Mouse (Mus musculus): Measurements from ENCODE around the gene Mrpl11. TPM values are rescaled to one million over a fixed set of nuclear protein-coding genes. Genes with fewer than 3 reads are reported as not detected.
"Not testable (repeated sequence)": the region's sequence is repeated elsewhere in the genome, so short reads cannot be mapped to it uniquely, and the experiment has no call there.

Mrpl11 gene
- total and polyA plus RNA-seq, 2 experiments from 2014 or later, result 101 to 162 TPM

DNA sequence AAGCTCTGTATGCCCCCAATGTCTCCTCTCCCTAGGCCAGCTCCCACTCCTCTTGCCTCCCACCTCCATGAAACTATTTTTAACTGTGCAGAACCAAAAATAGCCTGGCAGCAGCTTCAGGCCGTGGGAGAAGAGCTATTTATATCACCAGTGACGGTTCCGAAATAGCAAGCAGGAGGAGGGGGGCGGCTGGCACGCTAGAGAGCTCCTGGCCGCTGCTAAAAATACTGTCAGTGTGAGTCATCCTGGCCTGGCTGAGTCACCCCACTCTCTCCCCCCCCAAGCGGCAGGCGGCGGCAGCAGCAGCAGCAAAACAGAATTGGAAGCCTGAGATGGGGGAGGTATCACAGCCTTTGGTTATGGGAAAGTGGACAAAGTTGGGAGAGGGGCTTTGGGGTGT, 31.0 kb downstream of the Mrpl11 start:
- H3K9me3 ChIP-seq (ENCODE audit: low read length), result no peaks in the 10 kb centered on the region
- WGBS, result 2% methylated on average over 9 of the region's 9 CpGs
- DNase-seq, result peak; percentile 80
- peak overlapping the region; percentile 45 for H3K27ac ChIP-seq (ENCODE audit: low read depth, low read length)
- H3K36me3 ChIP-seq (ENCODE audit: insufficient read depth), result no peaks in the 10 kb centered on the region
- no peak overlapping the region for H3K9ac ChIP-seq
- H3K4me3 ChIP-seq (ENCODE audit: low read depth, low read length), result no peak overlapping the region
- peaks cover 32% of the 10 kb centered on the region for H3K4me1 ChIP-seq (ENCODE audit: insufficient read depth)
- peak; percentile 54 for ATAC-seq
- H3K27me3 ChIP-seq (ENCODE audit: insufficient read depth, low read length), result no peaks in the 10 kb centered on the region
- peak; percentile 45 for TF ChIP-seq CTCF (IDR thresholded peaks at IDR 0.05; ENCODE audit: low read depth)
- H3K4me2 ChIP-seq (ENCODE audit: low read depth), result peak overlapping the region; percentile 18

DNA sequence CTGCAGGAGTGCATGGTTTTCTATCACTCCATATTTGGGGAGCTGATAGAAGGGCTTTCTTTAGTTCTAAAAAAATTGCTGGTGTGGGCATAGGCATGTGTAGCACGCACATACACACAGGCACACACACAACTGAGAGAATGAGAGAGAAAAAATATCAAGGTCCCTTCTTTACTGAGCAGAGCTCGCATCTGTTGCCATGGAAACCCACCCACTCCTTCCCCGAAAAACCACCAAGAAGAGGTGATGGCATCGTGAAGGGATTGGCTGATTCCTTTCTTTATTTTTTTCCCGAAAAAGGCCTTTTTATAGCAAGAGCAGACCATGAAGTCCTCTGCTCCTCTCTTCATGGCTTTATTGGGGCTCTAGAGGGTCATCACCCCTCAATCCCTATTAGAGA, 32.1 kb downstream of the Mrpl11 start:
- peak overlapping the region; percentile 26; the same call in 1 of the 2 replicates for H3K9ac ChIP-seq
- peaks cover 31% of the 10 kb centered on the region for H3K4me1 ChIP-seq (ENCODE audit: insufficient read depth)
- ATAC-seq (peak; percentile 66; the same call in 1 of the 2 replicates), DNase-seq (peak; percentile 84)
- H3K36me3 ChIP-seq (ENCODE audit: insufficient read depth), result no peaks in the 10 kb centered on the region
- no peak for TF ChIP-seq CTCF (IDR thresholded peaks at IDR 0.05; ENCODE audit: low read depth)
- peak overlapping the region; percentile 18 for H3K4me2 ChIP-seq (ENCODE audit: low read depth)
- peak overlapping the region; percentile 76 for H3K27ac ChIP-seq (ENCODE audit: low read depth, low read length)
- no peaks in the 10 kb centered on the region for H3K9me3 ChIP-seq (ENCODE audit: low read length)
- H3K27me3 ChIP-seq (ENCODE audit: insufficient read depth, low read length), result no peaks in the 10 kb centered on the region
- H3K4me3 ChIP-seq (ENCODE audit: low read depth, low read length), result no peak overlapping the region
- 23% methylated on average over 5 of the region's 5 CpGs for WGBS

DNA sequence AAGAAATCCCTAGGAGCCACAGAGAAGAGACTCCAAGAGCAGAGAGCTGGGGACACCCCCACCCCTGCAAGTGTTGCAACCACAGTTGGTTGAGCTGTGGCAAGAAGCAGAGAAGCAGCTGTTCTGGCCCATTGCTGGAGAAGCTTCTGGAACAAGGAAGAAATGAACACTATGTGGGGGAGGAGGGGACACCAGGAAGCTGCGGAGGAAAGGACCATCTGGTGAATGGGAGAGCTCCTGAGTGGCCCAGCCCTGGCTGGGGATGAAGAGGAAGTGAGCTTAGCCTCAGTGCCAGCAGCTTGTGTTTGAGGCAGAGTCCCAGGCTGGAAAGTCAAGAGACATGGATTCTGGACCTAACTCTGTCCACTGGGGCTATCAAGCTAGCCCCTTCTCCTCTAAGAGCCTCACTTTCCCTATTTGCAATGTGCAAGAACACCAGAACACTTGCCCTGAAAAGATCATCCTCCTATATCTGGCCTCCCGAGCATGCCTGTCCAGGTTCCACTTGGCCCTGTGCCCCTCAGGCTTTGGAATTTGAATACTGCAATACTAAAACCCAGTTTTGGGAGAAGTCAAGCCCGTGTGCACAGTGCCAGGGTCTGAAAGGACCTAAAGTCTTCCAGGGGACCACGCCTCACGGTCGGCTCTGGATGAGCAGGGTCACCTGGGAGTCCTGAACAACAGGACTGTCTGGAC, 37.6 kb downstream of the Mrpl11 start:
- no peaks in the 10 kb centered on the region; the same call in 1 of the 2 replicates for H3K27me3 ChIP-seq (ENCODE audit: insufficient read depth, low read length)
- ATAC-seq (no peak), DNase-seq (no peak)
- H3K9me3 ChIP-seq (ENCODE audit: low read length), result no peaks in the 10 kb centered on the region
- H3K4me2 ChIP-seq (ENCODE audit: low read depth), result peak overlapping the region; percentile 15; the same call in 1 of the 2 replicates
- 0 out of 2 replicates have a peak overlapping the region, but pooled peaks have one; percentile 3 for H3K4me3 ChIP-seq (ENCODE audit: low read depth, low read length)
- no peak overlapping the region for H3K9ac ChIP-seq
- no peak overlapping the region for H3K27ac ChIP-seq (ENCODE audit: low read depth, low read length)
- WGBS, result 66% methylated on average over 6 of the region's 6 CpGs
- TF ChIP-seq CTCF (IDR thresholded peaks at IDR 0.05; ENCODE audit: low read depth), result no peak
- H3K36me3 ChIP-seq (ENCODE audit: insufficient read depth), result no peaks in the 10 kb centered on the region
- peaks cover 17% of the 10 kb centered on the region for H3K4me1 ChIP-seq (ENCODE audit: insufficient read depth)

DNA sequence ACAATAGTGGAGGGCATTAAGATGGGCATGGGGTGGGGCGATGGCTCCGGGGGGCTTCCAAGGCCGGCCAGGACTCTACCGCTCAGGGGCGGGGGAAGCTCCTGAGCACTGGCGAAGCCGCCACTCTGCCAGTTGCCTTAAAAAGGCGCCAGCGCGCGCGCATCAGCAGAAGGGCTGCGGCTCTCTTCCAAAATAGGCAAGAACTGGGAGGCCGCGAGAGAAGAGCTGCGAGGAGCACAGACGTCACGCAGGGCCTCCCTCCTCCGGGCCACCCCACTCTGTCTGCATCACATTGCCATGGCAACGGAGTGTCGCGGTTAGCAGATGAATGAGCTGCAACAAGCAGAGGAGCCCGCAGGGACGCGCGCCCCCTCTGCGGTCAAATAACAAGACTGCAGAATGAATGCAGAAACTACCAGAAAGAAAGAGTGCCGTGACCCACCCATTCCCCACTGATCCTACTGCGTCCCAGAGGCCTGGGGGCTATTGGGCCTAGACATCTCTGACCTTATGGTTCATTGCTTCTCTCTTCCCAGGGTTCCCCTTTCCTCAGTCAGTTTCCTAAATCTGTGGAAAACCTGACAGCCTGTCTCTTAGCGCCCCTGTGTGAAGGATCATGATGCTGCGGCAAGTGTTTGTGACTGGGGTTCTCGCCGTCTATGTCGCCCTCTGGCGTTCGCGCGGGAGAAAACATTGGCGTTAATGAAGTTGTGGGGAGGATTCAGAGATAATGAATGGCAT, 39.9 kb downstream of the Mrpl11 start:
- ATAC-seq (peak; percentile 99), DNase-seq (peak; percentile 98)
- TF ChIP-seq CTCF (IDR thresholded peaks at IDR 0.05; ENCODE audit: low read depth), result peak; percentile 96
- peak overlapping the region; percentile 51 for H3K9ac ChIP-seq
- H3K27me3 ChIP-seq (ENCODE audit: insufficient read depth, low read length), result no peaks in the 10 kb centered on the region; the same call in 1 of the 2 replicates
- peak overlapping the region; percentile 93 for H3K27ac ChIP-seq (ENCODE audit: low read depth, low read length)
- no peaks in the 10 kb centered on the region for H3K36me3 ChIP-seq (ENCODE audit: insufficient read depth)
- peak overlapping the region; percentile 63 for H3K4me2 ChIP-seq (ENCODE audit: low read depth)
- WGBS, result 1% methylated on average over 39 of the region's 39 CpGs
- H3K4me3 ChIP-seq (ENCODE audit: low read depth, low read length), result peak overlapping the region; percentile 29
- H3K9me3 ChIP-seq (ENCODE audit: low read length), result no peaks in the 10 kb centered on the region
- H3K4me1 ChIP-seq (ENCODE audit: insufficient read depth), result peaks cover 10% of the 10 kb centered on the region

DNA sequence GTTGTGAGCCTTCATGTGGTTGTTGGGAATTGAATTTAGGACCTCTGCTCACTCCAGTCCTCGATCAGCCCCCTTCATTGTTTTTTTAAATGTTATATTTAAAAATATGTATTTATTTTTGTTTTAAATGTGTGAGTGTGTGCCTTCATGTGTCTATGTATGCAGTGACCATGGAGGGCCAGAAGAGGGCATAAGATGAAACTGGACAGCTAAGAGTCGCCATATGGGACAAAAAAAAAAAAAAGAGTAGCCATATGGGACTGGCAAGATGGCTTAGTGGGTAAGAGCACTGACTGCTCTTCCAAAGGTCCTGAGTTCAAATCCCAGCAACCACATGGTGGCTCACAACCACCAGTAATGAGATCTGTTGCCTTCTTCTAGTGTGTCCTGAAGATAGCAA, 41.7 kb downstream of the Mrpl11 start:
- H3K9ac ChIP-seq; H3K27me3 ChIP-seq (ENCODE audit: insufficient read depth, low read length); DNase-seq; H3K4me3 ChIP-seq (ENCODE audit: low read depth, low read length); ATAC-seq; H3K4me2 ChIP-seq (ENCODE audit: low read depth); H3K36me3 ChIP-seq (ENCODE audit: insufficient read depth); H3K9me3 ChIP-seq (ENCODE audit: low read length); H3K27ac ChIP-seq (ENCODE audit: low read depth, low read length); H3K4me1 ChIP-seq (ENCODE audit: insufficient read depth): not testable (repeated sequence)
- WGBS, result 63% methylated on average over 2 of the region's 2 CpGs

DNA sequence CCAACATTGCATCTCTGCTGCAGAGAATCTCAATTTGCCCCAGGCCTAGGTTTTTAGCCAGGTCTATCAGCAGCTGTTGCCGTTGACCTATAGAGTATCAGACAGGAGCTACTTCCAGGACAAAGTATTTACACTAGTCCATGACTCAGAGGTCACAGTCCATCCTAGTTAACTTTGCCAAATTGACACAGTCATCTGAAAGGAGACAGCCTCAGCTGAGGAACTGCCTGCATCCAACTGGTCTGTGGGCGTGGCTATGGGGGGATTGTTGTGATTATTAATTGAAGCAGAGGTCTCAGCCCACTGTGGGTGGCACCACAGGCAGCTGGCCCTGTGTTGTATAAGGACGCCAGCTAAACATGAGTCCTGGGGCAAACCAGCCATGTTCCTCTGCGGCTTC, 43.0 kb downstream of the Mrpl11 start:
- Histone ChIP-seq H3K9ac (no peak overlapping the region), H3K9me3 (ENCODE audit: low read length) (no peaks in the 10 kb centered on the region), H3K27me3 (ENCODE audit: insufficient read depth, low read length) (no peaks in the 10 kb centered on the region; the same call in 1 of the 2 replicates), H3K4me1 (ENCODE audit: insufficient read depth) (peaks cover 5% of the 10 kb centered on the region; the same call in 1 of the 2 replicates), H3K4me3 (ENCODE audit: low read depth, low read length) (no peak overlapping the region), H3K36me3 (ENCODE audit: insufficient read depth) (no peaks in the 10 kb centered on the region), H3K4me2 (ENCODE audit: low read depth) (no peak overlapping the region), H3K27ac (ENCODE audit: low read depth, low read length) (no peak overlapping the region)
- WGBS, result 63% methylated on average over 4 of the region's 4 CpGs
- DNase-seq (no peak), ATAC-seq (no peak)
- TF ChIP-seq CTCF (IDR thresholded peaks at IDR 0.05; ENCODE audit: low read depth), result no peak

DNA sequence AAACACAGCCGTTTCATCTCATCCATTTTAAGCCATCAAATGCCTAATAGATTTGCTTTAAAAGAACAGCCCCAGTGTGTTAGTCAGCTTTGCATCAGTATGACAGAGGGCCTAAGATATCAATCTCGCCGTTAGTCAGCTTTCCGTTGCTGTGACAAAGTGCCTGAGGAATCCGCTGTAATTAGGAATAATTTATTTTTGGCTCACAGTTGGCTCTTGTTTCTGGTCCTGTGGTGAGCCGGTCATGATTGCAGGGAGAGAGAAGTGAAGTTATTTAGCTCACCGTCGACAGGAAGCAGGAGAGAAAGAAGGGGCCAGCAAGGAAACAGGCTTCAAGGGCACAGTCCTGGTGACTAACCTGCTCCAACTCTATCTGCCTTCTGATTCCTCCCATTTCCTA, 51.2 kb downstream of the Mrpl11 start:
- ATAC-seq, result no peak
- Histone ChIP-seq H3K9ac (no peak overlapping the region), H3K4me2 (ENCODE audit: low read depth) (no peak overlapping the region), H3K9me3 (ENCODE audit: low read length) (no peaks in the 10 kb centered on the region), H3K27me3 (ENCODE audit: insufficient read depth, low read length) (no peaks in the 10 kb centered on the region), H3K27ac (ENCODE audit: low read depth, low read length) (no peak overlapping the region), H3K4me3 (ENCODE audit: low read depth, low read length) (no peak overlapping the region), H3K4me1 (ENCODE audit: insufficient read depth) (no peaks in the 10 kb centered on the region), H3K36me3 (ENCODE audit: insufficient read depth) (no peaks in the 10 kb centered on the region)
- no peak for TF ChIP-seq CTCF (IDR thresholded peaks at IDR 0.05; ENCODE audit: low read depth)
- DNase-seq, result no peak
- 56% methylated on average over 8 of the region's 8 CpGs for WGBS
